Comparison of ENCODE assay signal across 8 mouse cellular contexts in the genomic region with DNA sequence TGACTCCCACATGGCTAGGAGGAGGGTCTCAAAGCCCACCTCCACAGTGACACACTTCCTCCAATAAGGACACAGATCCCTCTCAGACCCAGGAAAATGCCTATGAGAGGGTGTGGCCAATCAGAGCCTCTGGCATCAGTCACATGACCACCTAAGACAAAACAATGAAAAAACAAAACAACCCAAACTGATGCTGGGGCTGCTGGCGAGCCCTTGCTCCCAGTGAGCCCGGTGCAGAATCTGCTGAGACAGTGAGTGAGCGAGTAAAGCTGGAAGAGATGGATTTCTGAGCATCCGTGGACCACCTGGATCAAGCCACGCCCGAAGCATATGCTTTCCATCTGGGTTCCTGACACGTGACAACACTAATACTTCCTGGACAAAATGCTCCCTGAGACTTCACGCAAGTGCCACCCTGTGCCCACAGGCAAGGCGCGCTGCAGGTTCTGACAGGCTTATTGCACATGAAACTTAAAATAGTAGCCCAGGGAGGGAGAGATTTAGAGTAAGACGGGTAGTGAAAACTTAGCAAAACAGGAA. TPM values are rescaled to one million over a fixed set of nuclear protein-coding genes. Genes with fewer than 3 reads are reported as not detected.
DNase-seq lines count a peak whose midpoint lies in the region; ATAC-seq and TF ChIP-seq lines count a peak whose summit lies in the region.

No protein-coding gene starts in this region.

- H3K27ac ChIP-seq in lung, embryonic 15.5 days = no peak overlapping the region
- peak overlapping the region; percentile 80 for H3K27ac ChIP-seq in embryonic facial prominence, embryonic 10.5 days (replicated peaks)
- H3K27ac ChIP-seq in midbrain, embryonic 12.5 days (replicated peaks) = no peak overlapping the region

- WGBS in lung, embryonic 15.5 days = 32% methylated on average over 11 of the region's 11 CpGs
- WGBS in lung, adult 2 months = 26% methylated on average over 11 of the region's 11 CpGs
- WGBS in embryonic facial prominence, embryonic 10.5 days = 23% methylated on average over 11 of the region's 11 CpGs
- WGBS in midbrain, embryonic 12.5 days = 34% methylated on average over 11 of the region's 11 CpGs

- H3K36me3 ChIP-seq in lung, embryonic 15.5 days = no peaks in the 10 kb centered on the region
- H3K36me3 ChIP-seq in embryonic facial prominence, embryonic 10.5 days (replicated peaks) = no peaks in the 10 kb centered on the region
- no peaks in the 10 kb centered on the region for H3K36me3 ChIP-seq in midbrain, embryonic 12.5 days

- H3K4me1 ChIP-seq in lung, embryonic 15.5 days = peaks cover 11% of the 10 kb centered on the region
- H3K4me1 ChIP-seq in lung, adult 2 months (ENCODE audit: control insufficient read depth, insufficient read depth, low read length) = no peaks in the 10 kb centered on the region
- peaks cover 13% of the 10 kb centered on the region for H3K4me1 ChIP-seq in embryonic facial prominence, embryonic 10.5 days
- peaks cover 8% of the 10 kb centered on the region; the same call in 1 of the 2 replicates for H3K4me1 ChIP-seq in midbrain, embryonic 12.5 days

- no peak for ATAC-seq in lung, embryonic 15.5 days (ENCODE audit: borderline replicate concordance, extremely low read depth, low FRiP score, low TSS enrichment)
- peak; percentile 81 for ATAC-seq in inflammation-experienced regulatory T-cells, adult 6 months
- peak; percentile 80 for ATAC-seq in midbrain, embryonic 12.5 days (ENCODE audit: low FRiP score, low read depth)

- no peaks in the 10 kb centered on the region for H3K27me3 ChIP-seq in lung, embryonic 15.5 days
- H3K27me3 ChIP-seq in embryonic facial prominence, embryonic 10.5 days (replicated peaks; ENCODE audit: low read depth, poor library complexity, severe bottlenecking) = no peaks in the 10 kb centered on the region
- no peaks in the 10 kb centered on the region for H3K27me3 ChIP-seq in midbrain, embryonic 12.5 days

- no peak for TF ChIP-seq POLR2A in lung, adult 2 months (IDR thresholded peaks at IDR 0.05; ENCODE audit: borderline replicate concordance, extremely low read depth, low read depth, low read length)

- no peaks in the 10 kb centered on the region for H3K9me3 ChIP-seq in lung, embryonic 15.5 days
- H3K9me3 ChIP-seq in embryonic facial prominence, embryonic 10.5 days = no peaks in the 10 kb centered on the region
- H3K9me3 ChIP-seq in midbrain, embryonic 12.5 days = no peaks in the 10 kb centered on the region

- H3K9ac ChIP-seq in lung, embryonic 15.5 days = no peak overlapping the region
- peak overlapping the region; percentile 43 for H3K9ac ChIP-seq in midbrain, embryonic 12.5 days (replicated peaks)

- DNase-seq in lung, adult 2 months = no peak
- peak; percentile 60 for DNase-seq in embryonic facial prominence, embryonic 10.5 days (ENCODE audit: low spot score)
- DNase-seq in gastrocnemius, postnatal 25 days = no peak
- DNase-seq in T-cell, adult 2 months (ENCODE audit: low spot score) = no peak
- DNase-seq in cerebellum, postnatal 4 days (ENCODE audit: low spot score in 2 of 2) = no peak

- no peak for TF ChIP-seq CTCF in lung, adult 2 months (IDR thresholded peaks at IDR 0.05; ENCODE audit: insufficient read depth, low read length)

- H3K4me2 ChIP-seq in lung, embryonic 15.5 days = peak overlapping the region; percentile 46
- H3K4me2 ChIP-seq in midbrain, embryonic 12.5 days (replicated peaks) = peak overlapping the region; percentile 58

- peak overlapping the region; percentile 9 for H3K4me3 ChIP-seq in lung, embryonic 15.5 days
- H3K4me3 ChIP-seq in lung, adult 2 months (replicated peaks; ENCODE audit: extremely low read depth, low read depth, low read length) = no peak overlapping the region
- H3K4me3 ChIP-seq in embryonic facial prominence, embryonic 10.5 days = peak overlapping the region; percentile 57
- peak overlapping the region; percentile 43 for H3K4me3 ChIP-seq in midbrain, embryonic 12.5 days

RNA-seq across cellular contexts. Expression of gene Fhad1, which starts 16.5 kb away (rescaled TPM):
- polyA plus RNA-seq in lung, embryonic 15.5 days (2015; fragmentation: Nextera tagmentation; extraction: Ambion mirVana) = 1.7 TPM in 2 replicates
- polyA plus RNA-seq in lung, adult 2 months (2012; rRNA removed) = 6.9 and 7.9 TPM in 2 replicates
- polyA plus RNA-seq in embryonic facial prominence, embryonic 10.5 days (2016; fragmentation: Nextera tagmentation; extraction: Ambion mirVana) = 0.50 and 1.0 TPM in 2 replicates
- polyA plus RNA-seq in inflammation-experienced regulatory T-cells, adult 6 months (2017; shearing (Covaris generic)) = 1 to 10 TPM in 2 of 3 experiments, not detected in 1; 2.2 to 2.6 TPM
- 1.9 and 2.7 TPM in 2 replicates for polyA plus RNA-seq in midbrain, embryonic 12.5 days (2016; fragmentation: Nextera tagmentation; extraction: Ambion mirVana)
- under 1 TPM in 1 of 2 experiments, not detected in 1; 0.83 TPM for total RNA-seq in gastrocnemius, postnatal 25 days (2021)
